Mouse (Mus musculus): ENCODE data around the gene Ankrd36. TPM values are rescaled to one million over a fixed set of nuclear protein-coding genes. Genes with fewer than 3 reads are reported as not detected.

Ankrd36 gene
- total and polyA plus RNA-seq, 3 experiments, result 0.12 TPM; not detected in 2

GRCm38 (mm10) chr11:5715630-5716105, 146.2 kb downstream of the Ankrd36 start, which contains the start of gene Mrps24:
TSS of gene Mrps24 (minus strand) at chr11:5715680.
- Histone ChIP-seq H3K27ac (peak within 1 kb of the TSS; percentile 37; the same call in 1 of the 2 replicates), H3K36me3 (ENCODE audit: control insufficient read depth, insufficient read depth, low read length) (no peaks in the 10 kb centered on the region), H3K9ac (ENCODE audit: low read depth, low read length) (no peak within 1 kb of the TSS), H3K4me3 (no peak within 1 kb of the TSS), H3K79me2 (replicated peaks; ENCODE audit: control insufficient read depth, insufficient read depth, low read length) (no peaks in the 10 kb centered on the region), H3K4me1 (ENCODE audit: control insufficient read depth, insufficient read depth, low read length) (0 out of 2 replicates have a peak, but pooled peaks cover 3% of the 10 kb centered on the region), H3K27me3 (ENCODE audit: control insufficient read depth, insufficient read depth, low read length) (no peaks in the 10 kb centered on the region)
- 84% methylated on average over 14 of the region's 14 CpGs for WGBS
- intact Hi-C loops (cut with DNase I), result no loop called here
- no peak for DNase-seq
- TF ChIP-seq CTCF (IDR thresholded peaks at IDR 0.05) (no peak), POLR2A (IDR thresholded peaks at IDR 0.05; ENCODE audit: insufficient read depth, low read depth, low read length) (no peak), EP300 (IDR thresholded peaks at IDR 0.05; ENCODE audit: insufficient read depth, low read depth, low read length) (no peak)

GRCm38 (mm10) chr11:5716246-5716645, 146.8 kb downstream of the Ankrd36 start:
- intact Hi-C loops (cut with DNase I), result no loop called here
- no peak for DNase-seq
- H3K79me2 ChIP-seq (replicated peaks; ENCODE audit: control insufficient read depth, insufficient read depth, low read length), result no peaks in the 10 kb centered on the region
- H3K27me3 ChIP-seq (ENCODE audit: control insufficient read depth, insufficient read depth, low read length), result no peaks in the 10 kb centered on the region
- H3K4me1 ChIP-seq (ENCODE audit: control insufficient read depth, insufficient read depth, low read length), result 0 out of 2 replicates have a peak, but pooled peaks cover 3% of the 10 kb centered on the region
- no peak for TF ChIP-seq CTCF (IDR thresholded peaks at IDR 0.05)
- no peak for TF ChIP-seq EP300 (IDR thresholded peaks at IDR 0.05; ENCODE audit: insufficient read depth, low read depth, low read length)
- no peaks in the 10 kb centered on the region for H3K36me3 ChIP-seq (ENCODE audit: control insufficient read depth, insufficient read depth, low read length)
- peak overlapping the region; percentile 37; the same call in 1 of the 2 replicates for H3K27ac ChIP-seq
- WGBS, result 78% methylated on average over 11 of the region's 11 CpGs
- no peak overlapping the region for H3K9ac ChIP-seq (ENCODE audit: low read depth, low read length)
- H3K4me3 ChIP-seq, result no peak overlapping the region

GRCm38 (mm10) chr11:5716938-5717705, 147.6 kb downstream of the Ankrd36 start:
- Histone ChIP-seq H3K27ac (peak overlapping the region; percentile 37), H3K9ac (ENCODE audit: low read depth, low read length) (no peak overlapping the region), H3K4me1 (ENCODE audit: control insufficient read depth, insufficient read depth, low read length) (0 out of 2 replicates have a peak, but pooled peaks cover 3% of the 10 kb centered on the region), H3K4me3 (no peak overlapping the region), H3K27me3 (ENCODE audit: control insufficient read depth, insufficient read depth, low read length) (no peaks in the 10 kb centered on the region), H3K36me3 (ENCODE audit: control insufficient read depth, insufficient read depth, low read length) (no peaks in the 10 kb centered on the region), H3K79me2 (replicated peaks; ENCODE audit: control insufficient read depth, insufficient read depth, low read length) (no peaks in the 10 kb centered on the region)
- 77% methylated on average over 34 of the region's 34 CpGs for WGBS
- TF ChIP-seq CTCF (IDR thresholded peaks at IDR 0.05) (no peak), POLR2A (IDR thresholded peaks at IDR 0.05; ENCODE audit: insufficient read depth, low read depth, low read length) (no peak), EP300 (IDR thresholded peaks at IDR 0.05; ENCODE audit: insufficient read depth, low read depth, low read length) (no peak)
- peak in 1 of 2 experiments; percentile 70 for DNase-seq
- intact Hi-C loops (cut with DNase I), result no loop called here

GRCm38 (mm10) chr11:5718611-5719354, 149.3 kb downstream of the Ankrd36 start:
- DNase-seq, result no peak
- intact Hi-C loops (cut with DNase I), result no loop called here
- Histone ChIP-seq H3K36me3 (ENCODE audit: control insufficient read depth, insufficient read depth, low read length) (peaks cover 7% of the 10 kb centered on the region), H3K27ac (no peak overlapping the region), H3K4me3 (no peak overlapping the region), H3K79me2 (replicated peaks; ENCODE audit: control insufficient read depth, insufficient read depth, low read length) (no peaks in the 10 kb centered on the region), H3K9ac (ENCODE audit: low read depth, low read length) (no peak overlapping the region), H3K4me1 (ENCODE audit: control insufficient read depth, insufficient read depth, low read length) (0 out of 2 replicates have a peak, but pooled peaks cover 3% of the 10 kb centered on the region), H3K27me3 (ENCODE audit: control insufficient read depth, insufficient read depth, low read length) (no peaks in the 10 kb centered on the region)
- WGBS, result 88% methylated on average over 12 of the region's 12 CpGs
- TF ChIP-seq EP300 (IDR thresholded peaks at IDR 0.05; ENCODE audit: insufficient read depth, low read depth, low read length) (no peak), CTCF (IDR thresholded peaks at IDR 0.05) (no peak), POLR2A (IDR thresholded peaks at IDR 0.05; ENCODE audit: insufficient read depth, low read depth, low read length) (no peak)

GRCm38 (mm10) chr11:5729582-5729981, 160.1 kb downstream of the Ankrd36 start:
- TF ChIP-seq POLR2A (IDR thresholded peaks at IDR 0.05; ENCODE audit: insufficient read depth, low read depth, low read length), result no peak
- no peak for TF ChIP-seq CTCF (IDR thresholded peaks at IDR 0.05)
- TF ChIP-seq EP300 (IDR thresholded peaks at IDR 0.05; ENCODE audit: insufficient read depth, low read depth, low read length), result no peak
- Histone ChIP-seq H3K9ac (ENCODE audit: low read depth, low read length) (no peak overlapping the region), H3K4me1 (ENCODE audit: control insufficient read depth, insufficient read depth, low read length) (peaks cover 18% of the 10 kb centered on the region), H3K27me3 (ENCODE audit: control insufficient read depth, insufficient read depth, low read length) (no peaks in the 10 kb centered on the region), H3K79me2 (replicated peaks; ENCODE audit: control insufficient read depth, insufficient read depth, low read length) (peaks cover 7% of the 10 kb centered on the region), H3K4me3 (no peak overlapping the region), H3K36me3 (ENCODE audit: control insufficient read depth, insufficient read depth, low read length) (no peaks in the 10 kb centered on the region; the same call in 1 of the 2 replicates), H3K27ac (no peak overlapping the region)
- intact Hi-C loops (cut with DNase I), result no loop called here
- no peak for DNase-seq
- WGBS, result 83% methylated on average over 9 of the region's 9 CpGs

Measured in heart, adult 2 months (tissue).